Mouse (Mus musculus): Measurements from ENCODE around the gene Mmp9.

Mmp9 gene

GRCm38 (mm10) chr2:164912151-164912550, 28.4 kb upstream of the Mmp9 start:
- no peak for DNase-seq (ENCODE audit: low spot score in 2 of 2)

GRCm38 (mm10) chr2:164912749-164913427, 27.7 kb upstream of the Mmp9 start:
- DNase-seq (ENCODE audit: low spot score in 2 of 2) = no peak

DNA sequence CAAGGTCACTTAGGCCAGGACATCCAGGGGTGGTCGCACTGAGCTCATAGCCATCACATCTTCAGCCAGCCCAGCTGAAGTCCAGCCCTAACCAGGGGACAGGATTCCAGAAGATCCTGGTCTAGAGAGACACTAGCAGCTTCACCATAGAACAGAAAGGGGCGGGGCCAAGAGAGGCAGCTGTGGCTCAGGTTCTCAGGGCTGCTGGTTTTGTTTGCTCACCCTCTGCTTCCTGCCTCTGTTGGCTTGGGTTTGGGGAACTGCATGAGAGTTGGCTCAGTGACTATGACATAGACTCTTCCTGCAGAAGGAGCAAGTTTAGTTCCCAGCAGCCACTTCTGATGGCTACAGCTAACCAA, 27.2 kb upstream of the Mmp9 start:
- peak; percentile 87 to 88 for DNase-seq (ENCODE audit: low spot score in 2 of 2)

DNA sequence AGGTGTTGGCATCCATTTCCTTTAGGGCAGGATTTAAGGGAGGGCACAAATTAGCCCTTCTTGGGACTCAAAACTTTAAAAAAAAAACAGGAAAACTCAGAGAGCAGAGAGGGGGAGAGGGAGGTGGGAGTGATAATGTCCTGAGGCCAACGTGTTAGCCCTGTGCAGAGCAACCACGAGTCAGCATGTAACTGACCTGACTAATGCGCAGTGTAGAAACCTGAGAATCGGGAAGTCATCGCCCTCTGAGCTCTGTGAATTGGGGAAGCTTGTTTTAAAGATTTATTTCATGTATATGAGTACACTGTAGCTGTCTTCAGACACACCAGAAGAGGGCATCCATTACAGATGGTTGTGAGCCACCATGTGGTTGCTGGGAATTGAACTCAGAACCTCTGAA, 23.8 kb upstream of the Mmp9 start:
- DNase-seq (ENCODE audit: low spot score in 2 of 2) = no peak

GRCm38 (mm10) chr2:164917371-164917770, 23.2 kb upstream of the Mmp9 start:
- DNase-seq (ENCODE audit: low spot score in 2 of 2) = no peak

DNA sequence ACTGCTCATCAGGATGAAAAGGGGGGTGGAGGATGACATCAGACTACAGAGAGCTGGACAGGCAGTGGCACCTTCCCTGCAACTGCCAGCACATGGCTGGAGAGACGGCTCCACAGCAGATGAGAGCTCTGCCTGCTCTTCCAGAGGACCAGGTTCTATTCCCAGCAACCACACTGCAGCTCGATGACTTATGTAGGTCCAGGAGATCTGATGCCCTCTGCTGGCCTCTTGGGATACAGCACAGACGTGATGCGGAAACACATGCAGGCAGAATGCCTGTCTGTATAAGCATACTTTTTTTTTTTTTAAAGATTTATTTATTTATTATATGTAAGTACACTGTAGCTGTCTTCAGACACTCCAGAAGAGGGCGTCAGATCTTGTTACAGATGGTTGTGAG, 22.3 kb upstream of the Mmp9 start:
- DNase-seq (ENCODE audit: low spot score in 2 of 2) = peak; percentile 32 to 54

DNA sequence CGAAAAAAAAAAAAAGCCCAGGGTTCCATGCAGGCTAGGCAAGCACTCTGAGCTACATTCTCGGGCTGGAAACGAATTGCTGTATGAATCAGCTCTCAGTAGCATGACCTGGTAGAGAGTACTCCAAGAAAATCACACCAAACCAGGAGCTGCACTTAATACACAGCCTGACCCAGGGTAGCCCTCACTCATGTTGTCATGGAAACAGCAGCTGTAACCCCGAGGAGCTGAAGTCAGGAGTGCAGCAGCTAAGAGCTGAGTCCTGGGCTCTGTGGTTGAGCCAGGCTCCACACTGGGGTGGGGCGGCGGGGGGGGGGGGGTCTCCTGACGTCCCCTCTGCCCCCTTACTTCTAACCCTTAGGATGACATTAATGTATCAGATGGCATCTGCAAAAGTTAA, 18.6 kb upstream of the Mmp9 start:
- DNase-seq (ENCODE audit: low spot score in 2 of 2) = no peak

DNA sequence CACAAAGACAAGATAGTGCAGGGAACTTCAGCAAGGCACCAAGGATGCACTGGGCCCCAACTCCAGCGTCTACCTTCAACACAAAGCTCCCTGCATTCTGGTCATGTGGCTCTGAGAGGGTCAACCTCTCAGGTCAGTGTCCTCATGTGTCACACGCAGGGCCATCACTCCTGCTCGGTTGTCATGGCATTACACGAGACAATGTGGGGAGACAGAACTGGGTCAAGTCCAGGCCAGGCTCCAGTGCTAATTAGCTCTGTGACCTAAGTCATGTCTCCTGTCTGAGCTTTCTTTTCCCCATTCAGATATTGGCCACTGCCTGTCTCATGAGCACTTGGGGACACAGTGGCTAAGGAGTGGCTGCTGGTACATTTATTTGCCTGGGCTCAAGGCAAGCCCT, 17.3 kb upstream of the Mmp9 start:
- DNase-seq (ENCODE audit: low spot score in 2 of 2) = no peak

- peak; percentile 69 to 84 for DNase-seq (ENCODE audit: low spot score in 2 of 2)
Observed at GRCm38 (mm10) chr2:164924100-164924857, 16.3 kb upstream of the Mmp9 start.

GRCm38 (mm10) chr2:164930706-164931581, 9.6 kb upstream of the Mmp9 start:
- DNase-seq (ENCODE audit: low spot score in 2 of 2) = no peak

DNA sequence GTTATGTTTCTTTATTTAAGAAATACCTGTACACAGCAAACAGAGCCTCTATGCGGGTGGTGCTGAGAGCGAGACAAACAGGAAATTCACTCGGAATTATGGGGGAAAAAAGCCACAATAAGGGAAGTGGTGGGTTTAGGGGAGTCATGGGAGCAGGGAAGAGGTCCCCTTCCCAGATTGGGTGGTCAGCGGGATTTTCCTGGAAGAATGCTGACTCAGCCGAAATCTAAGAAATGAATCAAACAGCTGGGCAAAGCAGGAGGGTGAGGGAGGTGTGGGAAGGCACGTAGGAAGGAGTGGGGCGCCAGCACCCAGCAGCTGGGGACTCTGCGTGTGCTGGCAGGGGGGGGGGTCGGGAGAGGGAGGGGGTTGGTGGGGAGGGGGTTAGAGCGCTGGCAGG, 7.0 kb upstream of the Mmp9 start:
- no peak for DNase-seq (ENCODE audit: low spot score in 2 of 2)

DNA sequence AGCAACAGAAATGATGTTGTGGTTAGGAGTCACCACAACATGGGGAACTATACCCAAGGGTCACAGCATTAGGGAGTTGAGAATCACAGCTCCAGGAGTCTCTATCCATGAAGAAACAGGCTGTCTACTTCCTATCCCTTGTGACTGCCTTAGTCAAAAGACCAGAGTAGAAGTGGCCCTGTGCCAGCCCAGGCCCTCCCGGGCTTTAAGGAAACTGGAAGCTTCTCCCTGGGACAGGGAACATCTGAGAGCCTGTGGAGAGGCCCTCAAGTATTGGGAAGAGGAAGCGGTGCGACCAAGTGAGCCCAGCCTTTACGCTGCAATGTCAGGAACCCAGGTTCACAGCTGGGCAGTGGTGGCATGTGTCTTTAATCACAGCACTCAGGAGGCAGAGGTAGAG, 4.6 kb upstream of the Mmp9 start:
- no peak for DNase-seq (ENCODE audit: low spot score in 2 of 2)

- DNase-seq (ENCODE audit: low spot score in 2 of 2) = peak; percentile 59 to 62
Observed at GRCm38 (mm10) chr2:164938146-164939091, 2.2 kb upstream of the Mmp9 start.

GRCm38 (mm10) chr2:164939106-164939505, 1.5 kb upstream of the Mmp9 start:
- no peak for DNase-seq (ENCODE audit: low spot score in 2 of 2)

DNA sequence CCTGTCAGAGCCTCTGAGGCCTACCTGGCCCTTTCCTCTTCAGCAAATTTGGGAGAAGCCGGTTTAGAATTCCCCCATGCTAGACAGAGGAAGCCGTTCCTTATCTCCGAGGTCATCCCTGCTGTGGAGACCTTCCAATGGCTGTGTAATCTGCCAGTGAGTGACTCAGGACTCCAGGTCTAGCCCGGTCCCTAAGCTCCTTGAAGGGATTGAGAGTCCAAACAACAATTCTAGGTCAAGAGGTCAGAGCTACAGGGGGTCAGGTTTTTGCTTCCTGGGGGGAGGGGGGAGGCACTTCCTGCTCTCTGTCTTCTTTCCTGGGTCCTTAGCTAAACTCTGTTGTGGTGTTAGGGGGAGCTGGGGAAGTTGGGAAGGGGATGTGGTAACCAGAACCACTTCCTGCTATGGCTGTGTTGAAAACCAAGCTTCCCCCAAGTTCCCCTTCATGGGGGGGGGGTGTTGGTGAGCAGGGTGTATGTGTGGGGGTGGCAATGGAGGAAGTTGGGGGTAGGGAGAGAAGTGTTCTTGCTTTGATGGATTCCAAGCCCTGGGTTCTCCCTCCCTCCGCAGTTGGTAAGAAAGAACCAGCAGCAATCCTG, 2.2 kb downstream of the Mmp9 start:
- DNase-seq (ENCODE audit: low spot score in 2 of 2) = peak; percentile 59 to 72

GRCm38 (mm10) chr2:164947506-164947905, 6.9 kb downstream of the Mmp9 start:
- no peak for DNase-seq (ENCODE audit: low spot score in 2 of 2)

GRCm38 (mm10) chr2:164947930-164948329, 7.3 kb downstream of the Mmp9 start:
- no peak for DNase-seq (ENCODE audit: low spot score in 2 of 2)

GRCm38 (mm10) chr2:164948962-164949361, 8.4 kb downstream of the Mmp9 start:
- DNase-seq (ENCODE audit: low spot score in 2 of 2) = no peak

DNA sequence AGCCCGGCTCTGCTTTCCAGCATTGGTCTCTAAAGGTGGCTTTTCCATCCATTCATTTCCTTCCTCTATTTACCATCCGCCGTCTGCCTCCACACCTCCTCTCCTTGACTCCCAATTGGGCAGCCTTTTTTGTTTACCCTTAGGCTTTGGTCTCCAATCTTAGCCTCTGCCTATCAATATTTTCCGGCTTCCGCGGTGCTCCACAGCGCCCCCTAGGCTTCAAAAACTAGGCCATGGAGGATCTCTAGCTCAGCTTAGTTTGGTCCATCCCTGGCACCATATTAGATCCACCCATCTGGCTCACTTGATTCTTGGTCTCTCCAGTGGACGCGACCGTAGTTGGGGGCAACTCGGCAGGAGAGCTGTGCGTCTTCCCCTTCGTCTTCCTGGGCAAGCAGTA, 9.9 kb downstream of the Mmp9 start:
- DNase-seq (ENCODE audit: low spot score in 2 of 2) = no peak

GRCm38 (mm10) chr2:164951745-164952144, 11.2 kb downstream of the Mmp9 start:
- no peak for DNase-seq (ENCODE audit: low spot score in 2 of 2)

- DNase-seq (ENCODE audit: low spot score in 2 of 2) = no peak
Observed at GRCm38 (mm10) chr2:164952448-164952847, 11.9 kb downstream of the Mmp9 start.

Measured in thymus, postnatal 10 days (tissue).